Mouse (Mus musculus) left cerebral cortex, postnatal 4 days (tissue): ENCODE measurements around the gene Tubb2b. TPM values are rescaled to one million over a fixed set of nuclear protein-coding genes. Genes with fewer than 3 reads are reported as not detected.
A peak's percentile ranks its signal among the peaks of the same experiment; 100 is the strongest.

ENCODE experiments used
- DNase-seq: peaks from one replicate; pipeline ENCODE4 v3.0.0-alpha.2; 2022
- intact Hi-C: fragments of 180-260 bp; cut with DNase I; formaldehyde crosslinking; loops from one replicate; pipeline ENCODE4 v1.15.1; 2025
- total RNA-seq, 2 experiments: library from RNA; stranded (reverse); gene quantifications; 2 replicates each; pipeline ENCODE4 v1.2.3; 2021

Gene Tubb2b
- total RNA-seq, 2 experiments from 2014 or later: 3,894 to 3,983 TPM

DNA sequence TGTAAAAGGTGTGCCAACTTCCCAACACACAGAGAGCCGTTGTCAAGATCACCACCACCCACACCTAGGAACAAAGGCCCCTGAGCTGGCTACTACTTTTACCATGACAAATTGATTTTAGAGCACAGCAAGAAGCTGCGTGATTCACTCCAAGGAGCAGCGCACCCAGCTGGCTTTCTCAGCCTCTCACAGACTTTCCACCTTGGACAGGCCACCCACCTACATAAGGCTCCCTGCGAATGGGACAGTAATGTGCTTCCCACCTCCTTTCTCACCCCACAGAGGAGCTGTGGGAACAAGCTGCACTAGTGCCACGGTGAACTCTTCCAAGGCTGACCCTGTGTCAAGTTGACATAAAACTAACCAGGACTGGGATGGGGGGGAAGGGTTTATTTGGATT lies 13.1 kb upstream of the Tubb2b start:
- intact Hi-C loops: no loop called here
- no peak for DNase-seq

DNA sequence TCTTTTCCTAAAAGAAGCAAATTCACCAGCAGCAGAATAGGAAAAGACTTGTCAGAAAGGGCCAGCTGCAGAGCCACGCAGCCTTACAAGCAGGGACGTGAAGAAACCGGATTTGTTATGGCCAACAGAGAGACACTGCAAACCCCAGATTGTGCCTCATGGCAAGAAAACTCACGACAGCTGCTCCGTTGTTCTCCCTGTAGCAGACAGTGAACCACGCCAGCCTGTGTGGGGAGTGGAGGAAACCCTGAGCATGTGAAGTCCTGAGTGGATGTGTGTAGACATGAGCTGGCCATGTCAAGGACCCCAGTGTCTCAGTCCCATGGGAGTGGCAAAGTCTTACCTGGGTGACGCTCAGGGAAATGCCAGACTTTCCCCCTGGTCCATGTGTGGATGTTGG lies 6.3 kb upstream of the Tubb2b start:
- intact Hi-C loops: no loop called here
- peak; percentile 80 for DNase-seq

DNA sequence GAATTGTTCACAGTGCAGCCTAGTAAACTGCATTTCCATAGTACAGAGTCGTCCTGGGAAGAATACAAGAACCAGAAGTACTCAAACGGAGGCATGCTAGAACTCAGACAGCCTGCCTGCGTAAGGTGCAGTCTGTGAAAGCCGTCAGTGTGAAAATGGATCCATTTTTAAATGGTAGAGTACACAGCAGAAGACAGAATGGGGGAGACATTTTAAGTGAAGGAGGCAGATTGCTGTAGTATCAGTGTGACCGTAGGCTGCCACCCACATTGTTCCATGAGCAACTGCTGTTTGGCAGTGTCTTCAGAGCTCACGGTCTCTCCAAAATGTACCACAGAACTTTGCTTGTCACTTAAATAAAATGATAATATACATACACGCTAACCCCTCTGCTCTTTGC lies 4.0 kb upstream of the Tubb2b start:
- intact Hi-C loops: no loop called here
- DNase-seq: no peak

DNA sequence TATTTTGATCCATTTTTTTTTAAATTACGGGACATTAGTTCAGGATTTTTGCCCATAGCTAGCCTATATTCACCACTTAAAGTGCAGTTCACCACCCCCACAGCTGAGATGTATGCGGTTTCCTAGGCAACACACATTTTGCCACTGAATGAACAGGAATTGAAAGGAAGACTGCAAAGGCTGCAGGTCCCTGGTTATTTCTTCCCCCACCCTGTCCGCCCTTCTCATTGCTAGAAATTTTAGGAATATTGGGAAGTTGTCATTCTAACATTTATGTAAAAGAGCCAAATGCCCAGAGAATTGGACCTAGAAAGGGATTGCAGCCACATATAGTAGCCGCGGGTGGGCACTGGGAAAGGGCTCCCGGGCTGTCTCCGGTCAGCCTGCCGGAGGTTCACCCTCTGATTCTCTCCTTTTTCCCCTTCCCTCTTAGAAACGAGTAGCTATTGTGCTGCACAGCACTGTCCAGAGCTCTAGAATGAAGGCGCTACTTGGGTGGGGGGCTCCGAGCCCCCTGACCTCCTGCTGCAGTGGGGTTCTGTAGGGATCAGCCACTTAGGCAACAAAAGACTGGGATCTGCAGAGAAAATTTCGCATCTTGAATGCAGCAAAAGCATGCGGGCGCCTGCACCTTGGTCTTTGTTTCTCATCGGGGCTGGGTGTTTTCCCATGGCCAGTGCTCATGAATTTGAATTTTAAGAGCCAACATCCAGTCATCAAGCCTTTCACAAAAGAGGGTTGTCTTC lies 3.2 kb upstream of the Tubb2b start:
- no peak for DNase-seq
- intact Hi-C loops: loop anchor here (2.0 kb wide), 1 partner anchor 21 kb away; no protein-coding TSS in a partner anchor

DNA sequence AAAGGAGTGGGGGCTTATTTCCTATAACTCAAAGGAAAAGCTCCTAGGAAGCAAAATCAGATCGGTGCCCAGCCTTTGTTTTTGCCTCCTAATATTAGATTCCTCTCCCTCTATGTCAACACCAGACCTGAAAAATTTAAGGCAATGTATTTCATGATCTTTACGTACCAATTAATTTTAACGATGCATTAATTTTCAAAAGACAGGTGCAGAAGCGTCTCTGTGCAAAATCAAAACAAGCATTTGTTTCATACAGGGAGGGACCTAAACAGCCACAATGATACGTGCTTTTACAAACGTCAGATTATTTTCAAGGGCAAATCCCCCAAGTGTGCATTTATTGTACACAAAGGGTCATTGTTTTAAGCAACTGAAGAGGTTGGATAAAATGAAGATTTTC lies 2.6 kb upstream of the Tubb2b start:
- intact Hi-C loops: loop anchor here (2.0 kb wide), 1 partner anchor 22 kb away; no protein-coding TSS in a partner anchor

DNA sequence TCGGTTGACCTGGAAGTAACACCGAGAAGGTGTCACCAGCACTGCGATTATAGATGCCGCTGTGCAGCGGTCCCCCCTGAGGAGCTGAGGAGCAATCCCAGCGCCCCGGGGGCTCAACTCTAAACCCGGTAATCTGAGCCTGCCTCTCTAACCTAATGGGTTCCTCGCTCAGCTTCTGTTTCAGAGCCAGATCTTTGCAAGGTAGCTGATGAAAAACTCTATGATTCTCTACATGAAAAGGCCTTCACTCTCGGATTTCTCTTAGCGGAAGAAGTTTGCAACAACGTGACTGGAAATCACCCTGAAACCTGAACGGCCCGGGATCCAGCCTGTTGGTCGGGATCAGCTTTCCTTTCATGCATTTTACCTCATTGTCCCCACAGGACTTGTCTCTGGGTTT lies 2.0 kb upstream of the Tubb2b start:
- intact Hi-C loops: loop anchor here (2.0 kb wide), 1 partner anchor 23 kb away; no protein-coding TSS in a partner anchor
- no peak for DNase-seq

More for the DNA sequence above, 2.6 kb upstream of the Tubb2b start:
- no peak for DNase-seq

DNA sequence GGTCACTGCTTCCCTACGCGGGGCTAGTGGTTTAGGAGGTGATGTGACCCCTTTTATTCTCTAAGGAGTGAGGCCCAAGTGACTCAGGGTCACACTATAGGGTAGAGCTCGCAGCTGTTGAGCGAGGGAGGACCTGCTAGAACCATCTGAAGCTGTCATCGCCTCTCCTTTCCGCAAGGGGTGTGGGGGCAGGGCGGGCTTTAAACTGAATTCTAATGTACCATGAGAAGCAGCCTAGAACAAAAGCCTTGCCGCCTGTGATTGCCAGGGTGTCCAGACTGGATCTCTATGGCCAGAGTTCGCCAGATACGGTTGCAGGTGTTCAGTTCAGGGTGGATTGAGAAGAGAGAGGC lies 1.4 kb upstream of the Tubb2b start:
- DNase-seq: peak; percentile 93
- intact Hi-C loops: loop anchor here (2.0 kb wide), 1 partner anchor 23 kb away; no protein-coding TSS in a partner anchor

DNA sequence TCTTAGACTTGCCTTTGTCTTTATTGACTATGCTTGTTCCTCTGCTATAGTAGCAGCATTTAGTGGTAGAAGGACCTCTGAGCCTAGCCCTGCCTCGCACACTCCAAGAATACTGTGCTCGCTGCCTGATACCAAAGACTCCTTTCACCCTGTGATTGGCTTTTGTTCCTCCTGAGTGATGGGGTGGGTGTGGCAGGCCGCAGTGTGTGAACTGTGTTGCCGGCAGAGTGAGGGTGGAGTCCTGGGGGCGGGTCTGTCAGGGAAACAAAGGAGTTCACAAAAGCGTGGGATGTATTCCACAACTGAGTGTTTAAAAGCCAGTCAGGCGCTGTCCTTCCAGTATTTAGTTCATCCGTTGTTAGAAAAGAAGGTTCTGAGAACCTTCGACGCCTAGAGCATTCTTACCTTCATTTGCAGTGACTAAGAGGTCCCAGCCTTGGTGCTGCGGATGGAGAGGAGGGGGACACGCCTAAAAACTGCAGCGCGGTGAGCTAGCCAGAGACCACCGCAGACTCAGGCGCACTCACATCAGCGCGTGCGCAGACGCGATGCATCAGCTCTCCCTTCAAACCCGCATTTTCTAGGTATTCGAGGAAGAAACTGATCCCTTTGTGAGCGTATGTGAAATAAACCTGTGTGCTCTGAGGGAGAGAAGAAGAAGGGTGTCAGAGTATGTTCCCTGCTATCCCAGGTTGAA lies 893 bp upstream of the Tubb2b start:
- DNase-seq: peak; percentile 84
- intact Hi-C loops: no loop called here

DNA sequence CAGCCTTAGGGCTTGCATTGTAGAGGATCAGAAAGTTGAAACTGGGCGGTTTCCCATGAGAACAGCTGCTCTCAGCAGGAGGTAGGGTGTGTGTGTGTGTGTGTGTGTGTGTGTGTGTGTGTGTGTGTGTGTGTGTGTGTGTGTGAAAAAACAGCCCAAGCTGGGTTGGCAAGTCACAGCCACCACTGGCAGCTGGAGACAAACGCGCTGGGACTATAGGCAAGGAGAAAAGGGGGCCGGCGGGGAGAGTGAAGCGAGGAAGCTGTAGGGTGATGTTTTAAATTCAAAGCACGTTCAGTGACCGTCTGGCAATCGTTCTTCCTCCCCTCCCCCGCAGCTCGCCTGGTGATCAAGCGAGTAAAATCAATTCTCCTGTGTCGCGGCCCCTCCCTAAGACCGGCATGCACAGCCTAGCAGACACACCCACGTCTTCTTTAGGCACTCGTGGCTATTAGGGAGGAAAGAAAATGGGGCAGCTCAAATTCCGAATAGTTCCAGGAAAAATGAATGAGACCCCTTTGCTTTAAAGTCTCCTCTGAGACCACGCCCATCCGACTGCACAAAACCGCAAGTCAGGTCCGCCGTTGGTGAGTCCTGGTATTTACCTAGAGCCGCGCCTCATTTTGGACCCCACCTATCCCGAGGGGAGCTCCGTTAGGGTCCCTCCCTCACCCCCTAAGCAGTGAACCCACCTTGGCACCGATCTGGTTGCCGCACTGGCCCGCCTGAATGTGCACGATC lies 611 bp downstream of the Tubb2b start:
- intact Hi-C loops: loop anchor here (2.0 kb wide), 1 partner anchor 53 kb away; no protein-coding TSS in a partner anchor
- DNase-seq: peak; percentile 78

DNA sequence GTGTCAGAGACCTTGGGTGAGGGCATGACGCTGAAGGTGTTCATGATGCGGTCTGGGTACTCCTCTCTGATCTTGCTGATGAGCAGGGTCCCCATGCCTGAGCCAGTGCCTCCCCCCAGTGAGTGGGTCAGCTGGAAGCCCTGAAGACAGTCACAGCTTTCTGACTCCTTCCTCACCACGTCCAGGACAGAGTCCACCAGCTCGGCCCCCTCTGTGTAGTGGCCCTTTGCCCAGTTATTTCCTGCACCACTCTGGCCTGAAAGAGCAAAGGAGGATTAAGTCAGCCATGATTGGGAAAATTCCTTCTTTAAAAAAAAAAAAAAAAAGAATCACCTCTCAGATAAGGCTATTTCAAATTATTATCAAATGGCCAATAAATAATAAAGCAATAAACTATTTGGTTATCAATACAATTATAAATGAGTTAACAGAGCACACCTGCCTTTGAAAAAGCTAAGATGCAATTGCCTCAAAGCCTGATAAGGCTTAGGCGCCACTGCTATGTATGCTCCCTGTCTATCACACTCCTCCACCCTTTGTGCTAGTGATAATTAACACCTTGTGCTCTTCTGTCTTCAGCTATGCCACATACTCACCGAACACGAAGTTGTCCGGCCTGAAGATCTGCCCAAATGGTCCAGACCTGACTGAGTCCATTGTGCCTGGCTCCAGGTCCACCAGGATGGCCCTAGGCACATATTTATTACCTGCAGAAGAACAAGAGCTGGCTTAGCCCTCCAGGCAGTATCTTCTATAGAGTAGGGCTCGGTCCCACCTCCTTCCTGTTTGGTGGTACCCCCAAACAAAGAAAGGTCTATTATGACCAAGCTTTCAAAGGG lies 1.8 kb downstream of the Tubb2b start:
- intact Hi-C loops: loop anchor here (2.0 kb wide), 1 partner anchor 52 kb away; no protein-coding TSS in a partner anchor
- DNase-seq: peak; percentile 56

DNA sequence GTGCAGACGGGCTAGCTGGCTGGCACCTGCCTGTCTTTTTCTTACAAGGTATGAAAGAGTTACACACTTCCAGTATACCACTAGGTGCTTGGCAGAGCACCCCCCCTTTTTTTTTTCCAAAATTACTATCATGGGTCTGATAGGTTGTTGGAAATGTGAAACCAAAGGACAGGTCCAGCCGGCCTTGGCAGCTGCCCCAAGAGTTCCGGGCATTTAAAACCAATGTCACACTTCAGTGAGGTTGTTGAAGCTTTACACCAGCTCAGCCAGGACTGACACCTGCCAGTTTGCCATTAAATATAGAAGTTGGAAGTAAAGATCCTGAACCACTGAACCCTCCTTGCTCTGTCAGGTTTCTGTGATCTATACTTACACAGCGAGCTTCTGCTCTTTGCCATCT lies 4.6 kb downstream of the Tubb2b start:
- intact Hi-C loops: no loop called here
- peak; percentile 40 for DNase-seq

DNA sequence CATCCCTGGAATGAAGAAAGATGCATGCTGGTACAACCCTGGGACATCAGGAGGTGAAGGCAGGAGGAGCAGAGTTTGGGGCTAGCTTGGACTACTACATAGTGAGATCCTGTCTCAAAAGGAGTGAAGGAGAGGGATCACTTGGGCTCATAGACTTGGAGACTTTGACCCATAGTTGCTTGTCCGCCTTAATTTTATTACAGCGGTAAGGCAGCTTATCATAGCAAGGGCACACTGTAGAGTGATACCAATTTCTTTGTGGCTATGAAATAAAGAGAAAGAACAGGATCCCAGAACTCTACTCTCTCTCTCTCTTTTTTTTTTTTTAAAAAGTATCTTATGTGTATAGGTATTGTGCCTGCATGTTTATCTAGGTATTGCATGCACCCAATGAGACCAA lies 9.7 kb downstream of the Tubb2b start:
- intact Hi-C loops: no loop called here
- no peak for DNase-seq

DNA sequence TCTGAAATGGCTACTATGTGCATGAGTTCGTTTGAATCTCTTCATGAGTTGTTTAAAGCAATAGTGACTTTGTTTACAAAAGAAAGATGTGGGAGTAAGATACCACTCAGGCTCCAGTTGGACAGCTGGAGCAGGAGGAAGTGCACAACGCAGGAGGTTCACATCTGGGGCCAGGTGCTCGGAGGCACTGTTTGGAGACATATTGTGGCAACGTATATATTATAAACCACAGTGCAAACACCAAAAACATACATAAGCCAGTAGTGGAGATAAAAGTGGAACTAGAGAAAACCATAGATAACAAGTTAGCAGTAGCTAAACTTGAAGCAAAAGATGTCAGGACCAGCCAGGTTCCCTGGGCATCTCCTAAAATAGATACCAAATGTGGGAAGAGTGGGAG lies 10.9 kb downstream of the Tubb2b start:
- intact Hi-C loops: no loop called here
- DNase-seq: no peak

DNA sequence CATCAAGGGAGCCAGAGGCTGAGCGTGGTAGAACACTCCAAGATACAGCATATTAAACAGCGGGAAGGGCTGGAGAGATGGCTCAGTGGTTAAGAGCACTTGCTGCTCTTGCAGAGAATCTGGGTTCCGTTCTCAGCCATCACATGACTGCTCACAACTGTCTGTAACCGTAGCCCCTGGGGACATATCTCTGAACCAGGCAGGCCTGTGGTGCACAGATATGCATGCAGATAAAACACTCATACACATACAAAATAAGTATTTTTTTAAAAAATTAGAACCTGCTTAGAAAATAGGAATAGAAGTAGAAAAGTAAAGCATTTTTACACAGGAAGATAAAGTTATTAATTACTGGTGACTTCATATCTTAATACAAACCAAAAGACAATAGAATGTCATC lies 11.4 kb downstream of the Tubb2b start:
- no peak for DNase-seq
- intact Hi-C loops: no loop called here

DNA sequence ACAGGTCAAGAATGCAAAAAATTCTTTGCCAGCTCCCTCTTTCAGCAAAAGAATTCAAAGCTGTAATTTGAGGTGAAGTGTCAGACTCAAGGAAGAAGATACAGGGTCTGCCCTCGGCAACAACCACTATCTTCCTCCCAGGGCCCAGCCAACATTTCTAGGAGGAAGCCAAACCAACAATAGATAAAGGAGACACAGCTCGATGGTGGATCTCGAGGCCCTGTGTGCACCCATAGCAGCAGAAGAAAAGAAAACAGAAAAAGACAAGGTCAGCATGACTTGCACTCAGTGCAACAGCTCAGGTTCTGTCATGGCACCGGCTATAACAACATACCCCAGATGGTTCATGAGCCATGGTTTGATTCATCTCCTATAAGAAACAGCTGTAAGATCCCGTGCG lies 13.8 kb downstream of the Tubb2b start:
- DNase-seq: no peak
- intact Hi-C loops: no loop called here

DNA sequence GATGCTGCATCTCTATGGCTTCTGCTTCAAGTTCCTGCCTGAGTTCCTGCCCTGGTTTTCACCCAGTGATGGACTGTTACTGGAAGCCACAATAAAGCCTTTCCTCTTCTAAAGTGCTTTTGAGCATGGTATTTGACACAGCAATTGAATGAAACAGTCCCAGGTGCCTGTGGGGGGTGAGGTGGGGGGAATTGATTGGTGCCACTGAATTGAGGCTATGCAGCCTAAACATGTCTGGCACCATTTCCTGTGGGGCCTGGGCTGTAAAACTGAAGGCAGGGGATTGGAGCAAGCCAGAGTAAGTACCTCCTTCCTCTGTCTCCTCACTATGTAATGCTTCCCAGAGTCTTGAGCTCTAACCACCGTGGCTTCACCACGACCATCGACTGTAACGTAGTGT lies 15.6 kb downstream of the Tubb2b start:
- intact Hi-C loops: no loop called here
- no peak for DNase-seq

DNA sequence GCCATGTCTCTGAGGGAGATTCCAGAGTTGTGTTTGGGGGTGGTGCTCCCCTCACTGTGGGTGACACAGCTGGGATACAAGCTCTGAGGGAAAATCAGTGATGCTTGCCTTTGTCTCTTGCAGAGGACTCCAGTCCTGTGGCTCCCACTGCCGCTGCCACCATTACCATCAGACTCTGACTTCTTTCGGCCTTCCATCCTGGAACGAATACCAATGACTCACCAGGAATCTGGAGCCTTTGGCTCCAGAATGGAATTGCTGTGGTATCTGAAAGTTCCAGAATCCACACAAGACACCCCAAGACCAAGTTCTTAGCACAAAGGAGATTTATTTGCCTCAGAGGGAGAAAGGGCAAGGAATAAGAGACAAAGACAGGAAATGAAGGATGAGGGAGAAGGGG lies 17.2 kb downstream of the Tubb2b start:
- DNase-seq: no peak
- intact Hi-C loops: no loop called here

DNA sequence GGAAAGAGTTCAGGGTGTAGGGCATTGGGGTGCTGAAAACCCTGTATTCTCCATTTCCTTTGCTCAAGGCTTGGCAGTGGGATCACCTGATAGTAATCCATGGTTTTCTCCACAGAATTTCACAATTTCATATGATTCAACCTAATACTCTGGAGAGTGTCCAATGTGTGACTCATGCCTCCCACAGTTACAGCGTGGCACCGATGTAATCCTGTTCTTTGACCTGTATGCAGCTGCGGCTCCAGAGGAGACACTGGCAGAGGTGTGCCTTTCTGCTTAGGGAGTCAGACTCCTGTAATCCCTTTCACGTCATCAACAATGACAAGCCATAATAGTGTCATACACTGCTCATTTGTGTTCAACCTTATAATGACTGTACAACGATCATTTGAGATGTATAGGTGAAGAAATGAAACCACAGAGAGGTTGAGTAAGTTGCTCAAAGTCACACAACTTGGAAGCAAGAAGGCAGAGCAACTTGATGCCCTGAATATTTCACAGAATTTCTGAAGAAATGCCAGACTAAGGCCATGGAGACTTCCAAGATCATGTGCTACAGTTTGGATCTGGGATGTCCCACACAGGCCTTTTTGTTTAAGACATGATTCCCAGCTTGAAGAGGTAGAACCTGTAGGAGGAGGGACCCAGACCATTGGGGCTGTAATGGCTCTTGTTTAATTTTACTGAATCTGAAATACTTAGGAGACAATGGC lies 17.7 kb downstream of the Tubb2b start:
- DNase-seq: no peak
- intact Hi-C loops: no loop called here

DNA sequence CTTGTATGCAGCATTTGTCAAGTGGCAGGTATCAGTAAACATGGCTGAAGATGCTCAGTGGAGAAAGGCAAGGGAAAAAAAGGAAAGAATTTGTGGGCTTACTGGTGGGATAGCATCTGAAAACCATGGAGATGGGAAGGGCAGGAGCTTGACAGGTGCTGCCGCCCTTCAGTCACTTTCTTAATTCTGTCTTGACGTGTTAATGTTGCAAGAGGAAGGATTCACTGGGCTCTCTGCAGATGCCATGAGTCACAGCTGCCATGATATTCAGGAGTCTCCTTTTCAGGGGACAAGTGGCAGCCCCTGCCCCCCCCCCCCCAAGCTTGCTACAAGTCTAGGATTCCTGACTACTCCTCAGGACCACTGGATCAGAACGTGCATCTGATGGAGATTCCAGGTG lies 18.4 kb downstream of the Tubb2b start:
- intact Hi-C loops: no loop called here
- DNase-seq: no peak

DNA sequence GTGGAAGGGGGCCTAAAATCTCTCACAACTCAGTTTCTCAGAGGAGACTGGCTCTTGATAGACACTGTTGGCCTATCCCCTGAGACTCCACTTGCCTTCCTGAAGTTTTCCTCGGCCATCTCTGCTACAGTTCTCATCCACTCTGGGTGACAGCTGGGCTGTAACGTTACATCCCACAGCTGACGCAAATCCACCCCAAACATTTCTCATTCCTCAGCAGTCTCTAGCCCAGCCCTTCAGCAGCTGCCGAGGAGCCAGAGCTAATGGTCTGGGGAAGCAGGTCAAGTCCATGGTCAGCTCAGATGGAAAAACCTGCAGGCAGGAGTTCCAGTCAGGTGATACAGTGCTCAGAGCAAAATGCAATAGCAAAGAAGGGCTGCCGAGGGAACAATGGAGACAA lies 19.2 kb downstream of the Tubb2b start:
- intact Hi-C loops: no loop called here

More for the DNA sequence above, 19.2 kb downstream of the Tubb2b start:
- no peak for DNase-seq
